Mouse (Mus musculus): Measurements from ENCODE around the gene Mcam.

DNA sequence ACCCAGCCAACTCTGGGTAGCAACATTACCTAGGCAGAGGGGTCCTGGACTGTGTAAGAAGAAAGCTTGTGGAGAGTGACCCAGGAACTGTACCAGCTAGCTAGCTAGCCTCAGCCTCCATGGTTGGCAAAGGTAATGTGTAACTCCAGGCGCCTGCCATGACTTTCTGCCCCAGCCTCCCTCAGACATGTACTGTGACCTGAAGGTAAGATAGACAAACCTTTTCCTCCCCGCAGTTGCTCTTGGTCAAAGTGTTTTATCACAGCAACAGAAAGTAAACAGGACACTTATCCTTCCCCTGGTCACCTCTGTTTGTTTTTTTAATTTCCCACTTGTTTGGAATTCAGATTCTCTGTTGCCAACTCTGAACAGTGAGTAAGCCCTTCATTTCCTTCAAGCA lies 19.8 kb upstream of the Mcam start:
- TF ChIP-seq CTCF (IDR thresholded peaks at IDR 0.05; ENCODE audit: borderline replicate concordance, insufficient read depth, low read length) (no peak), POLR2A (IDR thresholded peaks at IDR 0.05; ENCODE audit: low read depth, low read length) (no peak)

Data from embryonic fibroblast, embryonic 13.5 days (primary cell).